Mouse (Mus musculus) intestine, embryonic 15.5 days (tissue): ENCODE data around the gene Slc37a3. TPM values are rescaled to one million over a fixed set of nuclear protein-coding genes. Genes with fewer than 3 reads are reported as not detected.
"Not testable (repeated sequence)": the region's sequence is repeated elsewhere in the genome, so short reads cannot be mapped to it uniquely, and the experiment has no call there.

Experiments used
- ATAC-seq: fragments of 200-750 bp; cut with Nextera tagmentation; 2 replicates; pipeline ENCODE4 v1.8.0; 2017; ENCODE audit warnings: moderate TSS enrichment, moderate library complexity
- H3K27ac ChIP-seq: fragments of 300-500 bp; sonication (generic); 2 replicates; pipeline ENCODE4 v1.5.1; 2015; ENCODE audit warnings: mild to moderate bottlenecking, inconsistent platforms
- H3K27me3 ChIP-seq: fragments of 300-500 bp; sonication (generic); replicated peaks from 2 replicates; pipeline ENCODE4 v1.6.1; 2015; ENCODE audit warnings: inconsistent platforms
- H3K36me3 ChIP-seq: fragments of 300-500 bp; sonication (generic); 2 replicates; pipeline ENCODE4 v1.6.1; 2015; ENCODE audit warnings: inconsistent platforms
- H3K4me1 ChIP-seq: fragments of 300-500 bp; sonication (generic); replicated peaks from 2 replicates; pipeline ENCODE4 v1.6.1; 2015; ENCODE audit warnings: inconsistent platforms
- H3K4me2 ChIP-seq: fragments of 300-500 bp; sonication (generic); replicated peaks from 2 replicates; pipeline ENCODE4 v1.6.1; 2015; ENCODE audit warnings: mild to moderate bottlenecking, inconsistent platforms
- H3K4me3 ChIP-seq: fragments of 300-500 bp; sonication (generic); replicated peaks from 2 replicates; pipeline ENCODE4 v1.5.1; 2015; ENCODE audit warnings: inconsistent platforms
- H3K9ac ChIP-seq: fragments of 300-500 bp; sonication (generic); 2 replicates; pipeline ENCODE4 v1.6.1; 2015; ENCODE audit warnings: inconsistent platforms
- H3K9me3 ChIP-seq: fragments of 300-500 bp; sonication (generic); 2 replicates; pipeline ENCODE4 v1.6.1; 2016; ENCODE audit warnings: inconsistent platforms
- WGBS: fragments of 180-500 bp; shearing (Covaris S2); methylation state at CpG from one replicate; pipeline ENCODE4 v1.1.7; 2015; 5-methylcytosine and 5-hydroxymethylcytosine counted together
- polyA plus RNA-seq: library from polyadenylated mRNA; unstranded; fragments of >200 nt; fragmentation: Nextera tagmentation; extraction: Ambion mirVana; gene quantifications from 2 replicates; pipeline ENCODE4 v1.2.1, GENCODE M21; 2015

Slc37a3 gene
- polyA plus RNA-seq, 1 experiment from 2014 or later: 35.6 TPM

GRCm38 (mm10) chr6:39403136-39403535 lies 25.7 kb upstream of the Slc37a3 start:
- 64% methylated on average over 2 of the region's 2 CpGs for WGBS
- H3K36me3 ChIP-seq: peaks cover 4% of the 10 kb centered on the region; the same call in 1 of the 2 replicates
- no peak overlapping the region for H3K4me2 ChIP-seq
- H3K27me3 ChIP-seq: no peaks in the 10 kb centered on the region
- no peaks in the 10 kb centered on the region for H3K9me3 ChIP-seq
- H3K9ac ChIP-seq: no peak overlapping the region
- no peak for ATAC-seq
- no peaks in the 10 kb centered on the region for H3K4me1 ChIP-seq
- no peak overlapping the region for H3K4me3 ChIP-seq
- no peak overlapping the region for H3K27ac ChIP-seq

DNA sequence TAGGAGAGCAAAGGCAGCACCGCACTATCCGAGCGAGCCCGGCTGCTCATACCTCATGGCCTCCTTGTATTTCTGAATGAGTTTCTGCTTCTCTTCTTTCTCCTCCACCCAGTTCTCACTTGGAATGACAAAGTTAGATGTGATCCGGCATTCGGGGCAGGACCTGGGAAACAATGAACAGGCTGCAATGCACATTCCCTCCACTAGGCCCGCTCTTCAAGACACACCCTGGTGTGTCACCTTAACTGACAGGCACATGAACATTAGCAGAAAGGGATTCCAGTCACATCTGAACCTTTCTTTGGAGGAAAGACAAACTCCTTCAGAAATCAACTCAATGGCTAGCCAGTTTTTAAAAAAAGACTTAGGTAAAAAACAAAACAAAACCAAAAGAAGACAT lies 22.9 kb upstream of the Slc37a3 start:
- H3K4me1 ChIP-seq: no peaks in the 10 kb centered on the region

DNA sequence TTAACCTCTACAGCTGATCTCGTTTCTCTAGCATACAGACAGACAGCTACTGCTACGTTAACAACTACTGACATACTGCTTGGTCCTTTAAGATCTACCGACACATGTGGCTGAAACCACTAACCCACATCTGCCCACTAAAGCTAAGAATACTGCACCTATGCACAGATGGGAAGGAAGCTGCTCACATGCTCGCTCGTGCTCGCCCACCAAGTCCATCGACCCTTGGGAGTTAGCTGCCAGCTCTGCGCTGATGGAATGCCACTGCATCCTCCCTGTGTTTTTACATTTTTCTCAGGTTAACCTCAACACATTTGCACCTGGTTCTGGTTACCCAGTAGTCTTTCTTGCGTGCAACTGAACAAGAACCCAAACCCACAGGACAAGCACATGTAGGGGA lies 20.9 kb upstream of the Slc37a3 start:
- Histone ChIP-seq H3K9ac (no peak overlapping the region), H3K4me1 (no peaks in the 10 kb centered on the region), H3K4me3 (no peak overlapping the region), H3K4me2 (no peak overlapping the region), H3K27ac (no peak overlapping the region), H3K36me3 (no peaks in the 10 kb centered on the region; the same call in 1 of the 2 replicates), H3K27me3 (no peaks in the 10 kb centered on the region), H3K9me3 (no peaks in the 10 kb centered on the region)
- no peak for ATAC-seq
- 91% methylated on average over 9 of the region's 9 CpGs for WGBS

More for the DNA sequence above, 22.9 kb upstream of the Slc37a3 start:
- H3K4me2 ChIP-seq: no peak overlapping the region
- no peak overlapping the region for H3K4me3 ChIP-seq
- H3K27me3 ChIP-seq: no peaks in the 10 kb centered on the region
- ATAC-seq: no peak
- 68% methylated on average over 7 of the region's 7 CpGs for WGBS
- H3K27ac ChIP-seq: no peak overlapping the region
- H3K9me3 ChIP-seq: no peaks in the 10 kb centered on the region
- H3K9ac ChIP-seq: no peak overlapping the region
- peaks cover 4% of the 10 kb centered on the region; the same call in 1 of the 2 replicates for H3K36me3 ChIP-seq

- ATAC-seq: no peak
- WGBS: 95% methylated on average over 6 of the region's 6 CpGs
- H3K4me1 ChIP-seq: no peaks in the 10 kb centered on the region
- no peak overlapping the region for H3K9ac ChIP-seq
- H3K9me3 ChIP-seq: no peaks in the 10 kb centered on the region
- H3K36me3 ChIP-seq: no peaks in the 10 kb centered on the region; the same call in 1 of the 2 replicates
- H3K4me3 ChIP-seq: no peak overlapping the region
- no peaks in the 10 kb centered on the region for H3K27me3 ChIP-seq
- no peak overlapping the region for H3K4me2 ChIP-seq
- no peak overlapping the region for H3K27ac ChIP-seq
Measured at GRCm38 (mm10) chr6:39397046-39397445, 19.6 kb upstream of the Slc37a3 start.

DNA sequence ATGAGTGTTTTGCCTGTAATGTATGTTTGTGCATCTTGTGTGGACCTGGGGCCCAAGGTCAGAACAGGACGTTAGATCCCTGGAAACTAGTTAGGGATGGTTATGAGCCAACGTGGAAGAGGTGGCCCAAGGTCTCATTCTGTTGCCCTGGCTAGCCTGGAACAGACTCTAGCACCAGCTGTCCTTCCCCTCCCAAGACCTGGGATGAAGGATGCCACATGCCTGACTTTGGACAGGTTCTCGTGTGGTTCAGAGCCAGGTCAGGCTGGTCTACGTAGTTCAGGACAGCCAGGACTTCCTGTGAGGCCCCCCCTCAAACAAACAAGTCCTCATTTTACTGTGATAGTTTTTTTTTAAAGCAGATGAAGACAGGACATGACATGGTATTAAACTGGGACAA lies 18.4 kb upstream of the Slc37a3 start:
- no peak for ATAC-seq
- Histone ChIP-seq H3K4me3 (no peak overlapping the region), H3K27me3 (no peaks in the 10 kb centered on the region), H3K36me3 (no peaks in the 10 kb centered on the region; the same call in 1 of the 2 replicates), H3K9me3 (no peaks in the 10 kb centered on the region), H3K9ac (no peak overlapping the region), H3K4me2 (no peak overlapping the region), H3K27ac (no peak overlapping the region), H3K4me1 (no peaks in the 10 kb centered on the region)
- WGBS: 56% methylated on average over 4 of the region's 4 CpGs

DNA sequence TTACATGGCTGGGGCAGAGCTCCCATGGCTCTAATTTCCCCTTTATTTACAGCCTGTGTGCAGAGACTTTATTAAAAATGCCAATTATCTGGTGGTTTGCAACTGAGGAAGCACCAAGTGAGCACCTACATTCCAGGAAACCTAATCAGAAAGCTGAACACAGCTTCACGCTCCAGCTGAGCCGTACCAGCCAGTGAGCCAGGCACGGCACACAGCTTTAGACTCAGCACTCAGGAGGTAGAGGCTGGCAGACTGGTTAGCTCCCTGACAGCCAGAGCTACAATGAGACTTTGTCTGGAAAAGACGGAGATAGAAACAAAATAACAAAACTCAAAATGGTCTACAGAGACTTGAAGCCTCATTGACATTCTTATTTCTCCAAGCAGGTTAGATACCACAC lies 18.0 kb upstream of the Slc37a3 start:
- WGBS: 85% methylated on average over 4 of the region's 4 CpGs
- H3K36me3 ChIP-seq: no peaks in the 10 kb centered on the region; the same call in 1 of the 2 replicates
- H3K9ac ChIP-seq: no peak overlapping the region
- ATAC-seq: no peak
- H3K4me3 ChIP-seq: no peak overlapping the region
- no peaks in the 10 kb centered on the region for H3K4me1 ChIP-seq
- no peaks in the 10 kb centered on the region for H3K27me3 ChIP-seq
- no peaks in the 10 kb centered on the region for H3K9me3 ChIP-seq
- no peak overlapping the region for H3K27ac ChIP-seq
- no peak overlapping the region for H3K4me2 ChIP-seq

DNA sequence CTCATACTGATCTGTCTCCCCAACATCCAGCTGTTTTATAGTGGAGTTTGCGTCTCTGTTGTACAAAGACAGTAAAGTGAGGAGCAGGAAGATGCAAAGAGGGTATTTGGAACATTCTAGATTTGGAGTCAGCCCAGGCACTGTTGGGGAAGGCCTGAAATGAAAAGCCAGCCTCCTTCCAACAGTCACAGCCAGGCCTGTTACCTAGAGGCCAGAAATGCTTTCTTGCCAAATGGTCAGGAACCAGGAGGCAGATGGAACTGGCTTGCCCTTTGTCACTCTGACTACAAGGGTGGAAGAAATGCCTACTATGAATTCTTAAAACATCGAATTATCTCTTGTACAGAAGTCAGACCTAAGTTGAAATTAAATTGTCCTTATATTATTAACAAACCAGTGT lies 12.5 kb upstream of the Slc37a3 start:
- WGBS: 96% methylated on average over 2 of the region's 2 CpGs
- Histone ChIP-seq H3K36me3 (no peaks in the 10 kb centered on the region), H3K4me1 (no peaks in the 10 kb centered on the region), H3K9me3 (no peaks in the 10 kb centered on the region), H3K27me3 (no peaks in the 10 kb centered on the region), H3K9ac (no peak overlapping the region), H3K27ac (no peak overlapping the region), H3K4me2 (no peak overlapping the region), H3K4me3 (no peak overlapping the region)
- no peak for ATAC-seq

DNA sequence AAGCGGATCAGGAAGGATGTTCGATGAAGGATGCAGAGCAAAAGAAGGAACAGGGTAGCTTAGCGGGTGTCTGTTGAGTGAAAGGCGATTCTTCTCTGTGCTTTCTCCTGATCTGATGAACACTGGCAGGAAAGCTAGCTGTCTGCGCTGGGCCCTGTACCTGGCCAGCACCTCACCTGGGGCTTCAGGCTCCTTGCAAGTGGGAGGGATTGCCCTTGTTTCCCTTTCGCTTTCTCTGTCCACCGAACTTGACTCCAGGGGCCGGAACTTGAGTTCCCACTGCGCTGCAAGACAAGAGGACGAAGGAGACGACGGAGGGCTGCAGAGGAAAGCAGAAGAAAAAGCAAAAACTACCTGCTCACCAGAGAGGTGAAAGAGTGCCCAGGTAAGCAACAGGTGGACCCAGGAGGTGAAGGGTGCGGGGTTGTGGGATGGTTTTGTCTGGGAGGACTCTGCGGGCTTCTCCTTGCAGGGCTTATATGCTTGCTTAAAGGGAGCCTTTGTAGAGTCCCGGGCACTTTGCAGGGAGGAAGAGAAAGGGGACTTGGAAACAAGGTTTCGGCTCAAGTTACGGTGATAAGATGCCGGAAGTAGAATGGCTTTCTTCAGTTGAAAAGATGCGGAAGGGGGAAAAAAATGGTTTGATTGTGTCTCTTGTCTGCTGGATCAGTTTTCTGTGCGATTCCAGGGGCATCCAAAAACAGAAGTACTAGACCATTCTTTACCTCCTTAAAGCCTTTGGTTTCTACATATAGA lies 3.8 kb upstream of the Slc37a3 start, which contains the start of gene Rab19:
Gene Rab19 (plus strand): TSS at position 51 of the 756 bp plus-strand sequence.
- Histone ChIP-seq H3K4me2 (peak within 1 kb of the TSS; percentile 75), H3K36me3 (no peaks in the 10 kb centered on the region), H3K4me1 (peaks cover 6% of the 10 kb centered on the region; the same call in 1 of the 2 replicates), H3K27me3 (no peaks in the 10 kb centered on the region), H3K4me3 (peak within 1 kb of the TSS; percentile 43), H3K9ac (peak within 1 kb of the TSS; percentile 50), H3K27ac (peak within 1 kb of the TSS; percentile 78), H3K9me3 (no peaks in the 10 kb centered on the region)
- ATAC-seq: peak; percentile 55
- WGBS: 6% methylated on average over 20 of the region's 20 CpGs

DNA sequence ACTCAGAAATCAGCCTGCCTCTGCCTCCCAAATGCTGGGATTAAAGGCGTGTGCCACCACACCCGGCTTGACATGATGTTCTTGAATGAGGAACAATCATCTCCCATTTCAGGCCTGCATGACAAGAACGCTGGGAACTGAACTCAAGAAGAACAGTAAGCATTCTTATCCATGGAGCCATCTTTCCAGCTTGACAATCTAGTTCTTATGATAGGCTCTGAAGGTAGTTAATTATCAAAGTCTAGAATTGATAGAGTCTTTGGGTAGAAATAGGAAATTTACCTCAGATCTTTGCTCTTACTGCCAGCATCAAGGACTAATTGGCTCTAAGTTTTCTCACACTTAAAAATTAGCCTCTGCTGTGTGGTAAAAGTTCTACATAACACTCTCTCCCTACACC lies 2.8 kb upstream of the Slc37a3 start:
- ATAC-seq: no peak
- 85% methylated on average over 3 of the region's 3 CpGs for WGBS
- no peaks in the 10 kb centered on the region for H3K27me3 ChIP-seq
- H3K4me3 ChIP-seq: no peak overlapping the region
- no peak overlapping the region for H3K9ac ChIP-seq
- H3K27ac ChIP-seq: no peak overlapping the region
- H3K4me1 ChIP-seq: peaks cover 6% of the 10 kb centered on the region; the same call in 1 of the 2 replicates
- H3K9me3 ChIP-seq: no peaks in the 10 kb centered on the region
- no peak overlapping the region for H3K4me2 ChIP-seq
- no peaks in the 10 kb centered on the region for H3K36me3 ChIP-seq

GRCm38 (mm10) chr6:39379749-39380148 lies 2.3 kb upstream of the Slc37a3 start:
- Histone ChIP-seq H3K4me2 (no peak overlapping the region), H3K27ac (no peak overlapping the region), H3K9me3 (no peaks in the 10 kb centered on the region), H3K4me1 (peaks cover 6% of the 10 kb centered on the region; the same call in 1 of the 2 replicates), H3K9ac (no peak overlapping the region), H3K27me3 (no peaks in the 10 kb centered on the region), H3K4me3 (no peak overlapping the region), H3K36me3 (no peaks in the 10 kb centered on the region)
- whole genome bisulfite sequencing: 77% methylated on average over 8 of the region's 8 CpGs
- ATAC-seq: no peak

- Histone ChIP-seq H3K27me3 (no peaks in the 10 kb centered on the region), H3K9ac (no peak overlapping the region), H3K9me3 (no peaks in the 10 kb centered on the region), H3K4me1 (peaks cover 6% of the 10 kb centered on the region; the same call in 1 of the 2 replicates), H3K36me3 (no peaks in the 10 kb centered on the region), H3K27ac (no peak overlapping the region), H3K4me3 (no peak overlapping the region), H3K4me2 (no peak overlapping the region)
- no peak for ATAC-seq
- WGBS: 56% methylated on average over 4 of the region's 4 CpGs
Measured at GRCm38 (mm10) chr6:39379224-39379623, 1.7 kb upstream of the Slc37a3 start.

DNA sequence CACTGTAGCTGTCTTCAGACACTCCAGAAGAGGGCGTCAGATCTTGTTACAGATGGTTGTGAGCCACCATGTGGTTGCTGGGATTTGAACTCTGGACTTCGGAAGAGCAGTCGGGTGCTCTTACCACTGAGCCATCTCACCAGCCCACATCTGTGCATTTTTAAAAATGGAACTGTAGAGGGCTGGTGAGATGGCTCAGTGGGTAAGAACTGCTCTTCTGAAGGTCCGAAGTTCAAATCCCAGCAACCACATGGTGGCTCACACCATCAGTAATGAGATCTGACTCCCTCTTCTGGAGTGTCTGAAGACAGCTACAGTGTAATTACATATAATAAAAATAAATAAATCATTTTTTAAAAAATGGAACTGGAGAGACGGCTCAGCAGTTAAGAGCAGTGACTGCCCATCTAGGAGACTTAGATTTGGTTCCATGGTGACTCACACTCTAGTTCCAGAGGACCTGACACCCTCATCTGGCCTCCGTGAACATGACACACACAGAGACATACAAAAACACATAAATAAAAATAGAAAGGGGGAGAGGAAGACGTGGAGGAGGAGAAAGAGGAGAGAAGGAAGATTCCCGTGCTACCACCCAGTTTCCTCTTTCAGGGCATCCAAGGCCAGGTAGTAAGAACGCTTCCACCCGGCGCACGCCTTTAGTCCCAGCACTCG lies 823 bp upstream of the Slc37a3 start:
- H3K9me3 ChIP-seq, H3K36me3 ChIP-seq, H3K4me3 ChIP-seq, H3K4me1 ChIP-seq, H3K4me2 ChIP-seq, H3K27ac ChIP-seq, ATAC-seq, H3K27me3 ChIP-seq, H3K9ac ChIP-seq: not testable (repeated sequence)
- 78% methylated on average over 12 of the region's 13 CpGs for WGBS
